Comparison of ENCODE assay signal across 9 mouse cellular contexts in the genomic region with DNA sequence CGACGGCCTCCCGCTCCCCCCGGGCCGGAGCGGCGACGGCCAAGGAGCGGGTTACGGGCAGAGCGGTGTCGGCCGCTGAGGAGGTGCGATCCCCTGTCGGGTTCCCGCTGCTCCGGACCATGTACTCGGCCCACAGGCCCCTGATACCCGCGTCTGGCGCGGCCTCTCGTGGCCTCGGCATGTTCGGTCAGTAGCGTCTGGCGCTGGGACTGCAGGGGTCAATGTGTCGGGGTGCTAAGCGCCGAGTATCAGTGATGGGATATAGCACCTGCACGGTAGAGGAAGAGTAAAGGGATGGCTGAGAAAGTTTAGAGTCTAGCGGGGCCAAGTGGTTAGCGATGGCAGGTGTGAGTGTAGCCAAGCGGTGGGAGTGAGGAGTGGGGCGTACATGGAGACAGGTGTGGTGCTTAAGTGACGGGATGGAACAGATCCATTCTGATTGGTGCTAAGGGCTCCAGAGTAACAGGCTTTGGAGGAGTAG. TPM values are rescaled to one million over a fixed set of nuclear protein-coding genes. Genes with fewer than 3 reads are reported as not detected.
DNase-seq lines count a peak whose midpoint lies in the region; ATAC-seq and TF ChIP-seq lines count a peak whose summit lies in the region.
"Had no signal": no experiment of that assay in that cellular context is flagged by ENCODE, and none has a peak within 500 bp of the region (broad histone marks: within the 10 kb centered on the region; RNA-seq: fewer than 3 reads in every experiment).

No protein-coding gene starts in this region.

- 0 out of 2 replicates have a peak overlapping the region, but pooled peaks have one; percentile 10 for H3K27ac ChIP-seq in brown adipose tissue, adult 24 weeks (replicated peaks; ENCODE audit: low read depth, low read length)
- H3K27ac ChIP-seq in heart, adult 2 months, result peak overlapping the region; percentile 98
- H3K27ac ChIP-seq in kidney, embryonic 14.5 days (ENCODE audit: low read depth, low read length), result peak overlapping the region; percentile 98
- H3K27ac ChIP-seq in stomach, postnatal 0 days (replicated peaks), result peak overlapping the region; percentile 95

- DNase-seq in retina, embryonic 14.5 days (ENCODE audit: low spot score), result peak; percentile 57
- DNase-seq in retina, postnatal 1 day, result no peak
- DNase-seq in heart, adult 2 months, result peak in 1 of 2 experiments; percentile 74
- DNase-seq in lung, postnatal 14 days, result peak; percentile 44
- DNase-seq in stomach, postnatal 0 days (ENCODE audit: low spot score), result peak; percentile 61
- no peak for DNase-seq in frontal cortex, postnatal 25 days (ENCODE audit: low spot score in 2 of 2)

- peak; percentile 25; the same call in 1 of the 2 replicates for TF ChIP-seq CTCF in heart, adult 2 months (IDR thresholded peaks at IDR 0.05)
- peak; percentile 42 for TF ChIP-seq CTCF in stomach, postnatal 0 days (IDR thresholded peaks at IDR 0.05; ENCODE audit: low read depth)

- TF ChIP-seq POLR2A in heart, adult 2 months (IDR thresholded peaks at IDR 0.05; ENCODE audit: insufficient read depth, low read depth, low read length), result no peak

- peak overlapping the region; percentile 87 for H3K4me2 ChIP-seq in kidney, embryonic 14.5 days (replicated peaks; ENCODE audit: low read depth, low read length)
- H3K4me2 ChIP-seq in stomach, postnatal 0 days (replicated peaks; ENCODE audit: low read depth), result peak overlapping the region; percentile 88

- H3K79me2 ChIP-seq in heart, adult 2 months (replicated peaks; ENCODE audit: control insufficient read depth, insufficient read depth, low read length), result no peaks in the 10 kb centered on the region

- peak; percentile 13 for ATAC-seq in kidney, embryonic 14.5 days (ENCODE audit: low FRiP score, low TSS enrichment)
- ATAC-seq in stomach, postnatal 0 days (ENCODE audit: low FRiP score, low TSS enrichment), result no peak

- H3K36me3 ChIP-seq in heart, adult 2 months (ENCODE audit: control insufficient read depth, insufficient read depth, low read length), result peaks cover 1% of the 10 kb centered on the region; the same call in 1 of the 2 replicates
- peaks cover 32% of the 10 kb centered on the region for H3K36me3 ChIP-seq in kidney, embryonic 14.5 days (ENCODE audit: control insufficient read depth, insufficient read depth, low read length)
- H3K36me3 ChIP-seq in stomach, postnatal 0 days (ENCODE audit: control insufficient read depth, insufficient read depth, low read length), result peaks cover 28% of the 10 kb centered on the region

- WGBS in heart, adult 2 months, result 1% methylated on average over 32 of the region's 36 CpGs
- under 1% methylated on average over 28 of the region's 36 CpGs for WGBS in kidney, embryonic 14.5 days
- WGBS in stomach, postnatal 0 days, result under 1% methylated on average over 33 of the region's 36 CpGs

- no peaks in the 10 kb centered on the region for H3K27me3 ChIP-seq in heart, adult 2 months (ENCODE audit: control insufficient read depth, insufficient read depth, low read length)
- no peaks in the 10 kb centered on the region for H3K27me3 ChIP-seq in kidney, embryonic 14.5 days (ENCODE audit: control insufficient read depth, insufficient read depth, low read length)
- no peaks in the 10 kb centered on the region for H3K27me3 ChIP-seq in stomach, postnatal 0 days (ENCODE audit: control insufficient read depth, insufficient read depth, low read length)

- TF ChIP-seq EP300 in heart, adult 2 months (IDR thresholded peaks at IDR 0.05; ENCODE audit: insufficient read depth, low read depth, low read length), result no peak
- no peak for TF ChIP-seq EP300 in stomach, postnatal 0 days (optimal IDR thresholded peaks at IDR 0.05)

- H3K4me3 ChIP-seq in brown adipose tissue, adult 24 weeks (ENCODE audit: insufficient read depth, low read depth, low read length), result peak overlapping the region; percentile 68
- peak overlapping the region; percentile 87 for H3K4me3 ChIP-seq in heart, adult 2 months
- peak overlapping the region; percentile 74 for H3K4me3 ChIP-seq in kidney, embryonic 14.5 days (ENCODE audit: low read length)
- H3K4me3 ChIP-seq in stomach, postnatal 0 days (ENCODE audit: low read depth, low read length), result peak overlapping the region; percentile 71

- peak overlapping the region; percentile 68 for H3K9ac ChIP-seq in heart, adult 2 months (ENCODE audit: low read depth, low read length)
- peak overlapping the region; percentile 81 for H3K9ac ChIP-seq in kidney, embryonic 14.5 days (ENCODE audit: low read depth, low read length)
- peak overlapping the region; percentile 76 for H3K9ac ChIP-seq in stomach, postnatal 0 days (ENCODE audit: low read length)

- intact Hi-C loops in heart, adult 2 months (cut with DNase I), result no loop called here

- H3K4me1 ChIP-seq in brown adipose tissue, adult 24 weeks (ENCODE audit: control insufficient read depth, insufficient read depth, insufficient read length, low read length), result peaks cover 20% of the 10 kb centered on the region
- H3K4me1 ChIP-seq in heart, adult 2 months (ENCODE audit: control insufficient read depth, insufficient read depth, low read length), result peaks cover 20% of the 10 kb centered on the region
- H3K4me1 ChIP-seq in kidney, embryonic 14.5 days (ENCODE audit: control insufficient read depth, insufficient read depth, low read length), result peaks cover 42% of the 10 kb centered on the region
- peaks cover 22% of the 10 kb centered on the region for H3K4me1 ChIP-seq in stomach, postnatal 0 days (replicated peaks; ENCODE audit: control insufficient read depth, insufficient read depth)

- no peaks in the 10 kb centered on the region for H3K9me3 ChIP-seq in kidney, embryonic 14.5 days (ENCODE audit: control insufficient read depth, low read length)
- no peaks in the 10 kb centered on the region for H3K9me3 ChIP-seq in stomach, postnatal 0 days (ENCODE audit: control insufficient read depth, low read length)

RNA-seq across cellular contexts. Expression of gene Pafah1b3, which starts 15.0 kb away (rescaled TPM):
- 1.6 and 4.8 TPM in 2 replicates for polyA plus RNA-seq in brown adipose tissue, adult 24 weeks (2012; ENCODE audit: insufficient read depth, insufficient read length, missing spikeins)
- 1 to 10 TPM; 2.4 to 3.1 TPM for total RNA-seq in heart, adult 2 months (2021)
- 6.6 and 9.3 TPM in 2 replicates for polyA plus RNA-seq in heart, adult 2 months (2012; rRNA removed)
- polyA plus RNA-seq in kidney, embryonic 14.5 days (2014; fragmentation: Nextera tagmentation; extraction: Ambion mirVana), result 199 and 245 TPM in 2 replicates
- 125 and 126 TPM in 2 replicates for polyA plus RNA-seq in stomach, postnatal 0 days (2015; fragmentation: Nextera tagmentation; extraction: Ambion mirVana)

RNA-seq across cellular contexts. Expression of gene Cic, which starts 15.3 kb away (rescaled TPM):
- polyA plus RNA-seq in brown adipose tissue, adult 24 weeks (2012; ENCODE audit: insufficient read depth, insufficient read length, missing spikeins), result 25.2 and 31.3 TPM in 2 replicates
- total RNA-seq in heart, adult 2 months (2021), result 10 to 100 TPM; 62.8 to 62.9 TPM
- polyA plus RNA-seq in heart, adult 2 months (2012; rRNA removed), result 37.7 and 41.6 TPM in 2 replicates
- polyA plus RNA-seq in kidney, embryonic 14.5 days (2014; fragmentation: Nextera tagmentation; extraction: Ambion mirVana), result 36.0 and 47.2 TPM in 2 replicates
- 15.0 and 15.9 TPM in 2 replicates for polyA plus RNA-seq in stomach, postnatal 0 days (2015; fragmentation: Nextera tagmentation; extraction: Ambion mirVana)

RNA-seq across cellular contexts. Expression of gene Prr19, which starts 18.4 kb away (rescaled TPM):
- not detected in 2 replicates for polyA plus RNA-seq in brown adipose tissue, adult 24 weeks (2012; ENCODE audit: insufficient read depth, insufficient read length, missing spikeins)
- not detected for total RNA-seq in heart, adult 2 months (2021)
- not detected in 2 replicates for polyA plus RNA-seq in heart, adult 2 months (2012; rRNA removed)
- 0.67 and 0.69 TPM in 2 replicates for polyA plus RNA-seq in kidney, embryonic 14.5 days (2014; fragmentation: Nextera tagmentation; extraction: Ambion mirVana)
- 0.07 TPM in 1 of 2 replicates, not detected in the other for polyA plus RNA-seq in stomach, postnatal 0 days (2015; fragmentation: Nextera tagmentation; extraction: Ambion mirVana)
- total RNA-seq: common myeloid progenitor, adult 5-6 weeks had no signal

RNA-seq across cellular contexts. Expression of gene Tmem145, which starts 23.1 kb away (rescaled TPM):
- not detected in 2 replicates for polyA plus RNA-seq in brown adipose tissue, adult 24 weeks (2012; ENCODE audit: insufficient read depth, insufficient read length, missing spikeins)
- total RNA-seq in heart, adult 2 months (2021), result not detected
- polyA plus RNA-seq in heart, adult 2 months (2012; rRNA removed), result 0.06 TPM in 1 of 2 replicates, not detected in the other
- polyA plus RNA-seq in kidney, embryonic 14.5 days (2014; fragmentation: Nextera tagmentation; extraction: Ambion mirVana), result 0.49 and 0.62 TPM in 2 replicates
- polyA plus RNA-seq in stomach, postnatal 0 days (2015; fragmentation: Nextera tagmentation; extraction: Ambion mirVana), result 0.67 and 1.1 TPM in 2 replicates
- total RNA-seq: common myeloid progenitor, adult 5-6 weeks had no signal

RNA-seq across cellular contexts. Expression of gene Erf, which starts 32.2 kb away (rescaled TPM):
- polyA plus RNA-seq in brown adipose tissue, adult 24 weeks (2012; ENCODE audit: insufficient read depth, insufficient read length, missing spikeins), result 7.1 and 7.4 TPM in 2 replicates
- total RNA-seq in heart, adult 2 months (2021), result 10 to 100 TPM; 16.5 to 21.2 TPM
- polyA plus RNA-seq in heart, adult 2 months (2012; rRNA removed), result 11.9 and 17.1 TPM in 2 replicates
- 22.4 and 28.8 TPM in 2 replicates for polyA plus RNA-seq in kidney, embryonic 14.5 days (2014; fragmentation: Nextera tagmentation; extraction: Ambion mirVana)
- polyA plus RNA-seq in stomach, postnatal 0 days (2015; fragmentation: Nextera tagmentation; extraction: Ambion mirVana), result 8.1 and 8.8 TPM in 2 replicates

Comparison
In these comparisons a context has a peak if more than half of its experiments do, and no peak if none do; other contexts are left out.
1. DNase-seq: peak in retina, embryonic 14.5 days (single experiment), lung, postnatal 14 days (single experiment) and stomach, postnatal 0 days (single experiment); none in retina, postnatal 1 day (single experiment) and frontal cortex, postnatal 25 days (0 of 2).
2. H3K27ac ChIP-seq: peak in every context shown above with its lines; median percentile 98 in heart, adult 2 months; 98 in kidney, embryonic 14.5 days; 95 in stomach, postnatal 0 days; 10 in brown adipose tissue, adult 24 weeks.
3. RNA of gene Pafah1b3, which starts 15.0 kb away (polyA plus RNA-seq): 199 to 245 TPM in kidney, embryonic 14.5 days and 125 to 126 TPM in stomach, postnatal 0 days; 6.6 to 9.3 TPM in heart, adult 2 months and 1.6 to 4.8 TPM in brown adipose tissue, adult 24 weeks; every median in the first group is over 10 times any median in the second.
4. Peak in every context shown above with its lines, with median percentiles within 50 percentile points of each other: H3K4me3 ChIP-seq and H3K9ac ChIP-seq.